In the genomic region with DNA sequence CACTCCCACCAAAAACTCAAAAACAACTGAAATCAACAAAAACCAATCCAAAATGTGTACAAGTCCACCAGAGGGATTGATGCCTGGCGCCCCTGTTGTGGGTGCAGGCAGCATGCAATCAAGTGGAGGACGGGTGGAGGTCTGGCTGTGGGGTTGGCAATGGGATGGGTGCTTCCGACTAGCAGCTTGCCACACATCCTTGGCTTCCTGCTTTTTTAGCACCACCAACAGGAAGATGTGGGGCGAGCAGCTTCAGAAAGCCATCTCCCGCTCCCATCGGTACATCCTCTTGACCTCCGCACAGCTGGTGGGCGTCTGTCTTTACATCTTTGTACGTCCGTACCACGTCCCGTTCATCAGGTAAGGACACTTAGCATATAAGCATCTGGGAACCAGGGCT, we compare ENCODE assay signal across 16 mouse cellular contexts.
A peak's percentile ranks its signal among the peaks of the same experiment; 100 is the strongest.
DNase-seq lines count a peak whose midpoint lies in the region; ATAC-seq and TF ChIP-seq lines count a peak whose summit lies in the region.
"Had no signal": no experiment of that assay in that cellular context is flagged by ENCODE, and none has a peak within 500 bp of the region (broad histone marks: within the 10 kb centered on the region; RNA-seq: fewer than 3 reads in every experiment).

No protein-coding gene starts in this region.

- TF ChIP-seq POLR2A in bone marrow, adult 2 months (IDR thresholded peaks at IDR 0.05; ENCODE audit: borderline replicate concordance, control insufficient read depth, low read depth, low read length) = 0 out of 2 replicates have a peak, but pooled peaks have one; percentile 11
- TF ChIP-seq POLR2A in thymus, adult 2 months (IDR thresholded peaks at IDR 0.05; ENCODE audit: control insufficient read depth, extremely low read depth, insufficient read depth, low read length, poor library complexity) = no peak

- no peak overlapping the region for H3K4me3 ChIP-seq in heart, embryonic 15.5 days
- no peak overlapping the region for H3K4me3 ChIP-seq in heart, embryonic 12.5 days
- H3K4me3 ChIP-seq in left cerebral cortex, adult 2 months = no peak overlapping the region
- H3K4me3 ChIP-seq in bone marrow, adult 2 months (replicated peaks; ENCODE audit: control insufficient read depth, low read depth, low read length) = no peak overlapping the region
- peak overlapping the region; percentile 46 for H3K4me3 ChIP-seq in megakaryocyte, embryonic 14.5 days (replicated peaks)
- no peak overlapping the region for H3K4me3 ChIP-seq in thymus, adult 2 months (ENCODE audit: control insufficient read depth, insufficient read depth, low read length)

- peaks cover 6% of the 10 kb centered on the region; the same call in 1 of the 2 replicates for H3K36me3 ChIP-seq in heart, embryonic 15.5 days
- peaks cover 3% of the 10 kb centered on the region; the same call in 1 of the 2 replicates for H3K36me3 ChIP-seq in heart, embryonic 12.5 days
- peaks cover 65% of the 10 kb centered on the region for H3K36me3 ChIP-seq in megakaryocyte, embryonic 14.5 days (replicated peaks; ENCODE audit: low read length)
- H3K36me3 ChIP-seq in thymus, adult 2 months (ENCODE audit: control insufficient read depth, insufficient read depth, low read length) = no peaks in the 10 kb centered on the region

- peaks cover 26% of the 10 kb centered on the region for H3K4me1 ChIP-seq in heart, embryonic 15.5 days (replicated peaks)
- peaks cover 43% of the 10 kb centered on the region for H3K4me1 ChIP-seq in heart, embryonic 12.5 days (replicated peaks)
- H3K4me1 ChIP-seq in bone marrow, adult 2 months (ENCODE audit: control insufficient read depth, insufficient read depth, low read length) = no peaks in the 10 kb centered on the region; the same call in 1 of the 2 replicates
- peaks cover 84% of the 10 kb centered on the region for H3K4me1 ChIP-seq in megakaryocyte, embryonic 14.5 days
- H3K4me1 ChIP-seq in thymus, adult 2 months (replicated peaks; ENCODE audit: control insufficient read depth, insufficient read depth, low read length) = peaks cover 23% of the 10 kb centered on the region

- H3K27me3 ChIP-seq in heart, embryonic 15.5 days = no peaks in the 10 kb centered on the region
- no peaks in the 10 kb centered on the region for H3K27me3 ChIP-seq in heart, embryonic 12.5 days (replicated peaks)
- H3K27me3 ChIP-seq in megakaryocyte, embryonic 14.5 days (replicated peaks) = no peaks in the 10 kb centered on the region
- H3K27me3 ChIP-seq in thymus, adult 2 months (ENCODE audit: control insufficient read depth, insufficient read depth, low read length) = no peaks in the 10 kb centered on the region

- ATAC-seq in heart, embryonic 15.5 days (replicated peaks; ENCODE audit: insufficient number of reproducible peaks, insufficient read depth, low FRiP score, low read depth) = no peak
- no peak for ATAC-seq in heart, embryonic 12.5 days (ENCODE audit: insufficient number of reproducible peaks, low FRiP score)
- ATAC-seq: forebrain, embryonic 14.5 days; hindbrain, embryonic 16.5 days had no signal

- H3K9me3 ChIP-seq in heart, embryonic 15.5 days (replicated peaks) = no peaks in the 10 kb centered on the region
- no peaks in the 10 kb centered on the region for H3K9me3 ChIP-seq in heart, embryonic 12.5 days (replicated peaks)
- H3K9me3 ChIP-seq in megakaryocyte, embryonic 14.5 days = no peaks in the 10 kb centered on the region

- peak overlapping the region; percentile 22; the same call in 1 of the 2 replicates for H3K27ac ChIP-seq in heart, embryonic 15.5 days
- no peak overlapping the region for H3K27ac ChIP-seq in heart, embryonic 12.5 days (ENCODE audit: poor library complexity, severe bottlenecking)
- H3K27ac ChIP-seq in left cerebral cortex, adult 2 months = no peak overlapping the region
- no peak overlapping the region for H3K27ac ChIP-seq in bone marrow, adult 2 months (ENCODE audit: control insufficient read depth, insufficient read depth, low read depth, low read length, poor library complexity)
- H3K27ac ChIP-seq in thymus, adult 2 months (ENCODE audit: control insufficient read depth, insufficient read depth, low read length) = no peak overlapping the region

- 0 out of 2 replicates have a peak overlapping the region, but pooled peaks have one; percentile 7 for H3K9ac ChIP-seq in heart, embryonic 15.5 days
- H3K9ac ChIP-seq in heart, embryonic 12.5 days = no peak overlapping the region

- DNase-seq in left cerebral cortex, adult 2 months (ENCODE audit: extremely low spot score in 1 of 2, low spot score in 2 of 2) = no peak
- DNase-seq in left cerebral cortex, postnatal 10 days (ENCODE audit: extremely low spot score in 1 of 2, low spot score in 2 of 2) = no peak
- no peak for DNase-seq in thymus, postnatal 4 days
- no peak for DNase-seq in thymus, adult 2 months
- DNase-seq: adrenal gland, postnatal 14 days; cerebellum, adult 18-20 months; gastrocnemius, postnatal 36 days; left cerebral cortex, postnatal 4 days; right cerebral cortex, postnatal 14 days had no signal

- no peak overlapping the region for H3K4me2 ChIP-seq in heart, embryonic 15.5 days
- no peak overlapping the region for H3K4me2 ChIP-seq in heart, embryonic 12.5 days
- H3K4me2 ChIP-seq: midbrain, embryonic 11.5 days had no signal

- intact Hi-C loops in left cerebral cortex, adult 2 months (cut with DNase I) = no loop called here
- intact Hi-C loops in left cerebral cortex, postnatal 10 days (cut with DNase I) = loop anchor here (10.0 kb wide), 1 partner anchor 222 kb away; no protein-coding TSS in a partner anchor

- peak; percentile 22 for TF ChIP-seq CTCF in left cerebral cortex, adult 2 months (IDR thresholded peaks at IDR 0.05)
- peak; percentile 39; the same call in 1 of the 2 replicates for TF ChIP-seq CTCF in bone marrow, adult 2 months (IDR thresholded peaks at IDR 0.05; ENCODE audit: control insufficient read depth, insufficient read depth, low read length)
- no peak for TF ChIP-seq CTCF in thymus, adult 2 months (IDR thresholded peaks at IDR 0.05; ENCODE audit: borderline replicate concordance, control insufficient read depth, extremely low read depth, insufficient read depth, low read length, poor library complexity)

- WGBS in heart, embryonic 15.5 days = 74% methylated on average over 12 of the region's 12 CpGs
- WGBS in heart, embryonic 12.5 days = 66% methylated on average over 12 of the region's 12 CpGs
- WGBS in bone marrow, adult 2 months = 46% methylated on average over 12 of the region's 12 CpGs
- WGBS in thymus, adult 2 months = 90% methylated on average over 12 of the region's 12 CpGs
